Mouse (Mus musculus) midbrain, embryonic 12.5 days (tissue): Measurements from ENCODE around the gene Armc8. TPM values are rescaled to one million over a fixed set of nuclear protein-coding genes. Genes with fewer than 3 reads are reported as not detected.
"Not testable (repeated sequence)": the region's sequence is repeated elsewhere in the genome, so short reads cannot be mapped to it uniquely, and the experiment has no call there.

Source experiments
- ATAC-seq: fragments of 200-750 bp; cut with Nextera tagmentation; 2 replicates; pipeline ENCODE4 v1.8.0; 2017; ENCODE audit warnings: low read depth, moderate TSS enrichment, moderate library complexity; ENCODE audit not compliant: low FRiP score
- H3K27ac ChIP-seq: fragments of 300-500 bp; sonication (generic); replicated peaks from 2 replicates; pipeline ENCODE4 v1.5.1; 2016; ENCODE audit warnings: mild to moderate bottlenecking
- H3K27me3 ChIP-seq: fragments of 300-500 bp; sonication (generic); 2 replicates; pipeline ENCODE4 v1.6.1; 2016; ENCODE audit warnings: mild to moderate bottlenecking
- H3K36me3 ChIP-seq: fragments of 300-500 bp; sonication (generic); 2 replicates; pipeline ENCODE4 v1.6.1; 2016
- H3K4me1 ChIP-seq: fragments of 300-500 bp; sonication (generic); 2 replicates; pipeline ENCODE4 v1.6.1; 2016
- H3K4me2 ChIP-seq: fragments of 300-500 bp; sonication (generic); replicated peaks from 2 replicates; pipeline ENCODE4 v1.6.1; 2016; ENCODE audit warnings: mild to moderate bottlenecking, moderate library complexity
- H3K4me3 ChIP-seq: fragments of 300-500 bp; sonication (generic); 2 replicates; pipeline ENCODE4 v1.5.1; 2016; ENCODE audit warnings: mild to moderate bottlenecking
- H3K9ac ChIP-seq: fragments of 300-500 bp; sonication (generic); replicated peaks from 2 replicates; pipeline ENCODE4 v1.6.1; 2016; ENCODE audit warnings: mild to moderate bottlenecking, moderate library complexity
- H3K9me3 ChIP-seq: fragments of 300-500 bp; sonication (generic); 2 replicates; pipeline ENCODE4 v1.6.1; 2016; ENCODE audit warnings: mild to moderate bottlenecking
- WGBS: fragments of 180-500 bp; shearing (Covaris S2); methylation state at CpG from one replicate; pipeline ENCODE4 v1.1.7; 2016; 5-methylcytosine and 5-hydroxymethylcytosine counted together
- polyA plus RNA-seq: library from polyadenylated mRNA; unstranded; fragments of >200 nt; fragmentation: Nextera tagmentation; extraction: Ambion mirVana; gene quantifications from 2 replicates; pipeline ENCODE4 v1.2.1, GENCODE M21; 2016

Armc8 gene
- 40.9 and 43.7 TPM in 2 replicates for polyA plus RNA-seq

GRCm38 (mm10) chr9:99568347-99569070 is at the start of gene Armc8:
Armc8 (minus strand) TSS chr9:99568899.
- H3K36me3 ChIP-seq = no peaks in the 10 kb centered on the region
- H3K27ac ChIP-seq = peak within 1 kb of the TSS; percentile 96
- H3K9ac ChIP-seq = peak within 1 kb of the TSS; percentile 86
- peak within 1 kb of the TSS; percentile 86 for H3K4me2 ChIP-seq
- H3K4me1 ChIP-seq = peaks cover 9% of the 10 kb centered on the region
- H3K9me3 ChIP-seq = no peaks in the 10 kb centered on the region
- under 1% methylated on average over 70 of the region's 70 CpGs for WGBS
- ATAC-seq = peak; percentile 95
- peaks cover 10% of the 10 kb centered on the region for H3K27me3 ChIP-seq
- peak within 1 kb of the TSS; percentile 77 for H3K4me3 ChIP-seq

- Histone ChIP-seq H3K27me3 (no peaks in the 10 kb centered on the region), H3K9me3 (no peaks in the 10 kb centered on the region), H3K4me2 (no peak within 1 kb of the TSS), H3K9ac (no peak within 1 kb of the TSS), H3K4me1 (no peaks in the 10 kb centered on the region), H3K36me3 (no peaks in the 10 kb centered on the region), H3K4me3 (no peak within 1 kb of the TSS), H3K27ac (no peak within 1 kb of the TSS)
- 53% methylated on average over 2 of the region's 2 CpGs for WGBS
- ATAC-seq = no peak
These were observed 43.5 kb upstream of the Armc8 start, which contains the start of gene A4gnt for GRCm38 (mm10) chr9:99612202-99612601. A4gnt (plus strand) TSS chr9:99612502.

GRCm38 (mm10) chr9:99603566-99603965 is 34.9 kb upstream of the Armc8 start:
- no peak overlapping the region for H3K27ac ChIP-seq
- H3K27me3 ChIP-seq = no peaks in the 10 kb centered on the region
- no peak for ATAC-seq
- H3K4me2 ChIP-seq = no peak overlapping the region
- 84% methylated on average over 2 of the region's 2 CpGs for WGBS
- H3K4me1 ChIP-seq = no peaks in the 10 kb centered on the region
- H3K9me3 ChIP-seq = no peaks in the 10 kb centered on the region
- no peak overlapping the region for H3K9ac ChIP-seq
- no peak overlapping the region for H3K4me3 ChIP-seq
- no peaks in the 10 kb centered on the region for H3K36me3 ChIP-seq

GRCm38 (mm10) chr9:99599127-99599526 is 30.4 kb upstream of the Armc8 start:
- H3K4me3 ChIP-seq, H3K9ac ChIP-seq: not testable (repeated sequence)

GRCm38 (mm10) chr9:99591144-99591543 is 22.4 kb upstream of the Armc8 start:
- no peaks in the 10 kb centered on the region for H3K4me1 ChIP-seq
- H3K9ac ChIP-seq = no peak overlapping the region
- WGBS = 84% methylated on average over 8 of the region's 8 CpGs
- no peak for ATAC-seq
- no peak overlapping the region for H3K4me3 ChIP-seq
- H3K36me3 ChIP-seq = no peaks in the 10 kb centered on the region
- no peaks in the 10 kb centered on the region for H3K9me3 ChIP-seq
- H3K4me2 ChIP-seq = no peak overlapping the region
- H3K27me3 ChIP-seq = no peaks in the 10 kb centered on the region
- H3K27ac ChIP-seq = no peak overlapping the region

More at GRCm38 (mm10) chr9:99599127-99599526, 30.4 kb upstream of the Armc8 start:
- 93% methylated on average over 6 of the region's 6 CpGs for WGBS
- not testable (repeated sequence) for H3K4me2 ChIP-seq, ATAC-seq, H3K27me3 ChIP-seq, H3K27ac ChIP-seq, H3K4me1 ChIP-seq, H3K9me3 ChIP-seq, H3K36me3 ChIP-seq

GRCm38 (mm10) chr9:99587505-99588202 is 19.0 kb upstream of the Armc8 start:
- no peak overlapping the region for H3K4me3 ChIP-seq
- H3K9me3 ChIP-seq = no peaks in the 10 kb centered on the region
- H3K36me3 ChIP-seq = peaks cover 19% of the 10 kb centered on the region
- H3K27ac ChIP-seq = no peak overlapping the region
- no peak for ATAC-seq
- 30% methylated on average over 8 of the region's 8 CpGs for WGBS
- no peak overlapping the region for H3K9ac ChIP-seq
- H3K4me1 ChIP-seq = no peaks in the 10 kb centered on the region
- H3K27me3 ChIP-seq = no peaks in the 10 kb centered on the region
- H3K4me2 ChIP-seq = no peak overlapping the region

- H3K27ac ChIP-seq = no peak overlapping the region
- H3K4me3 ChIP-seq = no peak overlapping the region
- peaks cover 49% of the 10 kb centered on the region for H3K36me3 ChIP-seq
- no peak overlapping the region for H3K4me2 ChIP-seq
- no peak overlapping the region for H3K9ac ChIP-seq
- no peaks in the 10 kb centered on the region for H3K9me3 ChIP-seq
- H3K27me3 ChIP-seq = no peaks in the 10 kb centered on the region
- no peak; the same call in 1 of the 2 replicates for ATAC-seq
- H3K4me1 ChIP-seq = peaks cover 11% of the 10 kb centered on the region
- 53% methylated on average over 2 of the region's 2 CpGs for WGBS
These were observed 12.0 kb upstream of the Armc8 start for GRCm38 (mm10) chr9:99580655-99581054.

- peaks cover 13% of the 10 kb centered on the region for H3K36me3 ChIP-seq
- H3K27ac ChIP-seq = peak within 1 kb of the TSS; percentile 84
- peak within 1 kb of the TSS; percentile 81 for H3K4me2 ChIP-seq
- WGBS = under 1% methylated on average over 57 of the region's 57 CpGs
- peak; percentile 95 for ATAC-seq
- peak within 1 kb of the TSS; percentile 95 for H3K4me3 ChIP-seq
- no peaks in the 10 kb centered on the region for H3K9me3 ChIP-seq
- H3K9ac ChIP-seq = peak within 1 kb of the TSS; percentile 99
- H3K27me3 ChIP-seq = peaks cover 8% of the 10 kb centered on the region
- H3K4me1 ChIP-seq = peaks cover 11% of the 10 kb centered on the region
These were observed 7.2 kb upstream of the Armc8 start, which contains the start of gene Dbr1 for GRCm38 (mm10) chr9:99575677-99576480. Dbr1 (plus strand) TSS chr9:99575799.

- H3K9me3 ChIP-seq = no peaks in the 10 kb centered on the region
- peaks cover 9% of the 10 kb centered on the region for H3K4me1 ChIP-seq
- H3K27me3 ChIP-seq = peaks cover 10% of the 10 kb centered on the region
- H3K4me2 ChIP-seq = peak overlapping the region; percentile 86
- H3K36me3 ChIP-seq = no peaks in the 10 kb centered on the region
- 3% methylated on average over 9 of the region's 9 CpGs for WGBS
- ATAC-seq = no peak; the same call in 1 of the 2 replicates
- peak overlapping the region; percentile 96 for H3K27ac ChIP-seq
- H3K4me3 ChIP-seq = peak overlapping the region; percentile 77
- peak overlapping the region; percentile 86 for H3K9ac ChIP-seq
These were observed 335 bp upstream of the Armc8 start for GRCm38 (mm10) chr9:99569071-99569397.

- Histone ChIP-seq H3K4me2 (peak overlapping the region; percentile 86), H3K27ac (peak overlapping the region; percentile 96), H3K27me3 (peaks cover 10% of the 10 kb centered on the region), H3K4me1 (peaks cover 9% of the 10 kb centered on the region), H3K4me3 (peak overlapping the region; percentile 77), H3K9me3 (no peaks in the 10 kb centered on the region), H3K36me3 (no peaks in the 10 kb centered on the region), H3K9ac (peak overlapping the region; percentile 86)
- peak; percentile 53 for ATAC-seq
- 2% methylated on average over 15 of the region's 15 CpGs for WGBS
These were observed 714 bp downstream of the Armc8 start for GRCm38 (mm10) chr9:99568023-99568346.

- Histone ChIP-seq H3K9ac (no peak overlapping the region), H3K36me3 (no peaks in the 10 kb centered on the region), H3K4me2 (no peak overlapping the region), H3K9me3 (no peaks in the 10 kb centered on the region), H3K4me1 (peaks cover 9% of the 10 kb centered on the region), H3K4me3 (no peak overlapping the region), H3K27ac (no peak overlapping the region), H3K27me3 (no peaks in the 10 kb centered on the region)
- ATAC-seq = no peak
- WGBS = 26% methylated on average over 11 of the region's 11 CpGs
These were observed 5.0 kb downstream of the Armc8 start for GRCm38 (mm10) chr9:99563714-99564113.

GRCm38 (mm10) chr9:99560389-99560788 is 8.3 kb downstream of the Armc8 start:
- Histone ChIP-seq H3K9me3 (no peaks in the 10 kb centered on the region), H3K4me1 (no peaks in the 10 kb centered on the region), H3K4me3 (no peak overlapping the region), H3K4me2 (no peak overlapping the region), H3K27me3 (no peaks in the 10 kb centered on the region), H3K27ac (no peak overlapping the region), H3K9ac (no peak overlapping the region), H3K36me3 (no peaks in the 10 kb centered on the region)
- ATAC-seq = no peak
- WGBS = 94% methylated on average over 3 of the region's 3 CpGs
